Mouse (Mus musculus) midbrain, embryonic 10.5 days (tissue): ENCODE measurements around the gene Adat2. TPM values are rescaled to one million over a fixed set of nuclear protein-coding genes. Genes with fewer than 3 reads are reported as not detected.
A peak's percentile ranks its signal among the peaks of the same experiment; 100 is the strongest.

Experiments used
- DNase-seq: peaks from one replicate; pipeline ENCODE4 v3.0.0-alpha.2; 2017; ENCODE audit warnings: low spot score
- H3K27ac ChIP-seq: fragments of 300-500 bp; sonication (generic); replicated peaks from 2 replicates; pipeline ENCODE4 v1.5.1; 2016; ENCODE audit warnings: mild to moderate bottlenecking
- H3K27me3 ChIP-seq: fragments of 300-500 bp; sonication (generic); 2 replicates; pipeline ENCODE4 v1.6.1; 2016; ENCODE audit warnings: low read depth, mild to moderate bottlenecking; ENCODE audit not compliant: poor library complexity, severe bottlenecking
- H3K36me3 ChIP-seq: fragments of 300-500 bp; sonication (generic); 2 replicates; pipeline ENCODE4 v1.6.1; 2016; ENCODE audit warnings: mild to moderate bottlenecking, moderate library complexity
- H3K4me1 ChIP-seq: fragments of 300-500 bp; sonication (generic); 2 replicates; pipeline ENCODE4 v1.6.1; 2016
- H3K4me3 ChIP-seq: fragments of 300-500 bp; sonication (generic); 2 replicates; pipeline ENCODE4 v1.5.1; 2016; ENCODE audit warnings: mild to moderate bottlenecking, moderate library complexity
- H3K9me3 ChIP-seq: fragments of 300-500 bp; sonication (generic); replicated peaks from 2 replicates; pipeline ENCODE4 v1.6.1; 2016; ENCODE audit warnings: mild to moderate bottlenecking
- WGBS: fragments of 180-500 bp; shearing (Covaris S2); methylation state at CpG from one replicate; pipeline ENCODE4 v1.1.7; 2016; 5-methylcytosine and 5-hydroxymethylcytosine counted together
- polyA plus RNA-seq: library from polyadenylated mRNA; unstranded; fragments of >200 nt; fragmentation: Nextera tagmentation; extraction: Ambion mirVana; gene quantifications from 2 replicates; pipeline ENCODE4 v1.2.1, GENCODE M21; 2016

Adat2 gene
- polyA plus RNA-seq = 4.0 and 4.5 TPM in 2 replicates

GRCm38 (mm10) chr10:13552646-13553497, at the start of gene Adat2, which contains the start of gene Pex3:
TSS of gene Adat2 (plus strand) at chr10:13552894.
TSS of gene Pex3 (minus strand) at chr10:13553142.
- Histone ChIP-seq H3K36me3 (0 out of 2 replicates have a peak, but pooled peaks cover 3% of the 10 kb centered on the region), H3K4me1 (peaks cover 15% of the 10 kb centered on the region), H3K27ac (peak within 1 kb of the TSS; percentile 87), H3K4me3 (peak within 1 kb of the TSS; percentile 76), H3K9me3 (no peaks in the 10 kb centered on the region), H3K27me3 (no peaks in the 10 kb centered on the region)
- WGBS = under 1% methylated on average over 51 of the region's 51 CpGs
- DNase-seq = peak; percentile 91

- Histone ChIP-seq H3K27me3 (no peaks in the 10 kb centered on the region), H3K4me1 (no peaks in the 10 kb centered on the region)
Measured at GRCm38 (mm10) chr10:13521857-13522256, 30.8 kb upstream of the Adat2 start.

GRCm38 (mm10) chr10:13528155-13528554, 24.5 kb upstream of the Adat2 start:
- H3K27me3 ChIP-seq = no peaks in the 10 kb centered on the region
- 91% methylated on average over 4 of the region's 4 CpGs for WGBS

More at GRCm38 (mm10) chr10:13521857-13522256, 30.8 kb upstream of the Adat2 start:
- no peak overlapping the region for H3K4me3 ChIP-seq
- WGBS = 84% methylated on average over 4 of the region's 4 CpGs
- no peak overlapping the region for H3K27ac ChIP-seq
- H3K9me3 ChIP-seq = no peaks in the 10 kb centered on the region
- DNase-seq = no peak
- peaks cover 5% of the 10 kb centered on the region for H3K36me3 ChIP-seq

GRCm38 (mm10) chr10:13534751-13535150, 17.9 kb upstream of the Adat2 start:
- H3K4me1 ChIP-seq = no peaks in the 10 kb centered on the region
- H3K36me3 ChIP-seq = peaks cover 56% of the 10 kb centered on the region
- H3K4me3 ChIP-seq = no peak overlapping the region
- no peak overlapping the region for H3K27ac ChIP-seq
- DNase-seq = no peak
- no peaks in the 10 kb centered on the region for H3K27me3 ChIP-seq
- H3K9me3 ChIP-seq = no peaks in the 10 kb centered on the region
- WGBS = 90% methylated on average over 3 of the region's 3 CpGs

More at GRCm38 (mm10) chr10:13528155-13528554, 24.5 kb upstream of the Adat2 start:
- DNase-seq = no peak
- Histone ChIP-seq H3K4me1 (no peaks in the 10 kb centered on the region), H3K9me3 (no peaks in the 10 kb centered on the region), H3K36me3 (peaks cover 45% of the 10 kb centered on the region), H3K4me3 (no peak overlapping the region), H3K27ac (no peak overlapping the region)

- DNase-seq = no peak
- WGBS = 96% methylated on average over 7 of the region's 7 CpGs
- H3K27me3 ChIP-seq = no peaks in the 10 kb centered on the region
- H3K4me1 ChIP-seq = no peaks in the 10 kb centered on the region
- no peak overlapping the region for H3K27ac ChIP-seq
- no peak overlapping the region for H3K4me3 ChIP-seq
- peaks cover 41% of the 10 kb centered on the region for H3K36me3 ChIP-seq
- no peaks in the 10 kb centered on the region for H3K9me3 ChIP-seq
Measured at GRCm38 (mm10) chr10:13536706-13537105, 16.0 kb upstream of the Adat2 start.

GRCm38 (mm10) chr10:13539769-13540333, 12.8 kb upstream of the Adat2 start:
- Histone ChIP-seq H3K9me3 (no peaks in the 10 kb centered on the region), H3K27ac (no peak overlapping the region), H3K27me3 (no peaks in the 10 kb centered on the region), H3K4me3 (no peak overlapping the region), H3K4me1 (no peaks in the 10 kb centered on the region), H3K36me3 (peaks cover 16% of the 10 kb centered on the region)
- WGBS = 89% methylated on average over 7 of the region's 7 CpGs
- DNase-seq = no peak

- no peaks in the 10 kb centered on the region for H3K9me3 ChIP-seq
- H3K36me3 ChIP-seq = peaks cover 8% of the 10 kb centered on the region
- 96% methylated on average over 5 of the region's 5 CpGs for WGBS
- H3K27me3 ChIP-seq = no peaks in the 10 kb centered on the region
- no peak overlapping the region for H3K27ac ChIP-seq
- H3K4me1 ChIP-seq = no peaks in the 10 kb centered on the region
- no peak overlapping the region for H3K4me3 ChIP-seq
- DNase-seq = no peak
Measured at GRCm38 (mm10) chr10:13541721-13542120, 11.0 kb upstream of the Adat2 start.

GRCm38 (mm10) chr10:13553498-13553985, 848 bp downstream of the Adat2 start:
- Histone ChIP-seq H3K9me3 (no peaks in the 10 kb centered on the region), H3K27me3 (no peaks in the 10 kb centered on the region), H3K4me3 (peak overlapping the region; percentile 76), H3K27ac (peak overlapping the region; percentile 87), H3K36me3 (0 out of 2 replicates have a peak, but pooled peaks cover 3% of the 10 kb centered on the region), H3K4me1 (peaks cover 15% of the 10 kb centered on the region)
- 34% methylated on average over 10 of the region's 10 CpGs for WGBS
- DNase-seq = no peak

GRCm38 (mm10) chr10:13554316-13554715, 1.6 kb downstream of the Adat2 start:
- 89% methylated on average over 1 of the region's 1 CpGs for WGBS
- H3K36me3 ChIP-seq = 0 out of 2 replicates have a peak, but pooled peaks cover 3% of the 10 kb centered on the region
- H3K27me3 ChIP-seq = no peaks in the 10 kb centered on the region
- peaks cover 15% of the 10 kb centered on the region for H3K4me1 ChIP-seq
- H3K4me3 ChIP-seq = no peak overlapping the region
- H3K27ac ChIP-seq = no peak overlapping the region
- DNase-seq = no peak
- H3K9me3 ChIP-seq = no peaks in the 10 kb centered on the region

- Histone ChIP-seq H3K27me3 (no peaks in the 10 kb centered on the region), H3K4me1 (peaks cover 3% of the 10 kb centered on the region; the same call in 1 of the 2 replicates), H3K9me3 (no peaks in the 10 kb centered on the region), H3K4me3 (no peak overlapping the region), H3K36me3 (peaks cover 40% of the 10 kb centered on the region), H3K27ac (no peak overlapping the region)
- WGBS = 92% methylated on average over 13 of the region's 13 CpGs
- no peak for DNase-seq
Measured at GRCm38 (mm10) chr10:13560014-13560674, 7.5 kb downstream of the Adat2 start.

- H3K27ac ChIP-seq = no peak overlapping the region
- peaks cover 32% of the 10 kb centered on the region for H3K27me3 ChIP-seq
- peak; percentile 75 for DNase-seq
- no peaks in the 10 kb centered on the region for H3K9me3 ChIP-seq
- 28% methylated on average over 24 of the region's 24 CpGs for WGBS
- H3K4me1 ChIP-seq = peaks cover 3% of the 10 kb centered on the region; the same call in 1 of the 2 replicates
- H3K4me3 ChIP-seq = peak overlapping the region; percentile 33; the same call in 1 of the 2 replicates
- H3K36me3 ChIP-seq = peaks cover 37% of the 10 kb centered on the region
Measured at GRCm38 (mm10) chr10:13564364-13565079, 11.8 kb downstream of the Adat2 start.

GRCm38 (mm10) chr10:13565080-13565448, 12.4 kb downstream of the Adat2 start:
- DNase-seq = no peak
- 64% methylated on average over 8 of the region's 8 CpGs for WGBS
- peak overlapping the region; percentile 33; the same call in 1 of the 2 replicates for H3K4me3 ChIP-seq
- no peak overlapping the region for H3K27ac ChIP-seq
- peaks cover 36% of the 10 kb centered on the region for H3K36me3 ChIP-seq
- H3K9me3 ChIP-seq = no peaks in the 10 kb centered on the region
- H3K4me1 ChIP-seq = peaks cover 6% of the 10 kb centered on the region; the same call in 1 of the 2 replicates
- peaks cover 37% of the 10 kb centered on the region for H3K27me3 ChIP-seq
